Mouse (Mus musculus): ENCODE measurements at regions not wholly inside any gene's neighbourhood (a gene's known extent, or its start where the extent isn't known, plus 50 kb on each side); places are given as distances from the start of the nearest gene placed in this dataset.

DNA sequence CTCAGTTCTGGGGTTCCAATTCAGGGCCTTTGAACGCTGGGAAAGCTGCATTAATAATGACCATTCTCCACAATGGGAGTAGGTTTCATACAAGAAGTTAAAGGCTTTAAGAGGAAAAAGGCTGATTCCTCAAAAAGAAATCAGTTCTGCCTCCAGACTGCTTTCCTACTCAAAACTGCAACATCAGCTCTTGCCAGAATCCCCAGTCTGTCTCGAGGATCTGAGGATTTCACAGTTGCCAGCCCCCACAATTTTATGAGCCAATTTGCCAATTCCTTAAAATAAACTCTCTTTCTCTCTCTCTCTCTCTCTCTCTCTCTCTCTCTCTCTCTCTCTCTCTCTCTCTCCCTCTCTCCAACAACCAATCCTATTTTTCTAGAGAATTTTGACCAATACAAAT, 51.3 kb upstream of the Nhs start:
- DNase-seq (ENCODE audit: low spot score in 2 of 2), result no peak

Measured in urinary bladder, postnatal 4 days (tissue).